Mouse (Mus musculus) intestine, postnatal 0 days (tissue): ENCODE results near the gene Pde5a. TPM values are rescaled to one million over a fixed set of nuclear protein-coding genes. Genes with fewer than 3 reads are reported as not detected.

ENCODE experiments used
- ATAC-seq: fragments of 200-750 bp; cut with Nextera tagmentation; 2 replicates; pipeline ENCODE4 v1.8.0; 2017; ENCODE audit warnings: mild to moderate bottlenecking, moderate TSS enrichment, moderate library complexity
- H3K27ac ChIP-seq: fragments of 300-500 bp; sonication (generic); 2 replicates; pipeline ENCODE4 v1.5.1; 2014; ENCODE audit warnings: mild to moderate bottlenecking, low read depth, low read length, moderate library complexity
- H3K27me3 ChIP-seq: fragments of 300-500 bp; sonication (generic); replicated peaks from 2 replicates; pipeline ENCODE4 v1.6.1; 2014; ENCODE audit warnings: low read length, mixed read lengths; ENCODE audit not compliant: control insufficient read depth, insufficient read depth
- H3K36me3 ChIP-seq: fragments of 300-500 bp; sonication (generic); 2 replicates; pipeline ENCODE4 v1.6.1; 2014; ENCODE audit warnings: mild to moderate bottlenecking, moderate library complexity; ENCODE audit not compliant: control insufficient read depth, insufficient read depth
- H3K4me1 ChIP-seq: fragments of 300-500 bp; sonication (generic); replicated peaks from 2 replicates; pipeline ENCODE4 v1.6.1; 2014; ENCODE audit warnings: antibody characterized with exemption, low read length, mixed read lengths; ENCODE audit not compliant: control insufficient read depth, insufficient read depth
- H3K4me2 ChIP-seq: fragments of 300-500 bp; sonication (generic); replicated peaks from 2 replicates; pipeline ENCODE4 v1.6.1; 2014; ENCODE audit warnings: low read depth, mild to moderate bottlenecking, moderate library complexity
- H3K4me3 ChIP-seq: fragments of 300-500 bp; sonication (generic); 2 replicates; pipeline ENCODE4 v1.5.1; 2014; ENCODE audit warnings: low read depth, low read length
- H3K9ac ChIP-seq: fragments of 300-500 bp; sonication (generic); 2 replicates; pipeline ENCODE4 v1.6.1; 2014; ENCODE audit warnings: mild to moderate bottlenecking, low read depth, low read length
- H3K9me3 ChIP-seq: fragments of 300-500 bp; sonication (generic); 2 replicates; pipeline ENCODE4 v1.6.1; 2016; ENCODE audit warnings: mixed run types; ENCODE audit not compliant: control insufficient read depth
- CTCF ChIP-seq: sonication (generic); IDR thresholded peaks from 2 replicates; pipeline ENCODE4 v1.5.1; 2016; ENCODE audit warnings: low read depth, mild to moderate bottlenecking, control low read depth, antibody characterized with exemption, moderate library complexity
- WGBS: fragments of 180-500 bp; shearing (Covaris S2); extraction: QIAGEN DNeasy Blood & Tissue Kit; methylation state at CpG from one replicate; pipeline ENCODE4 v1.1.7; 2014; 5-methylcytosine and 5-hydroxymethylcytosine counted together
- polyA plus RNA-seq: library from polyadenylated mRNA; unstranded; fragments of >200 nt; fragmentation: Nextera tagmentation; extraction: Ambion mirVana; gene quantifications from 2 replicates; pipeline ENCODE4 v1.2.1, GENCODE M21; 2015

Pde5a gene
- polyA plus RNA-seq, 1 experiment from 2014 or later: 9.0 TPM

- Histone ChIP-seq H3K4me3 (no peak overlapping the region), H3K4me1 (no peaks in the 10 kb centered on the region), H3K9ac (no peak overlapping the region), H3K36me3 (peaks cover 16% of the 10 kb centered on the region), H3K27me3 (no peaks in the 10 kb centered on the region), H3K9me3 (peaks cover 9% of the 10 kb centered on the region; the same call in 1 of the 2 replicates), H3K27ac (no peak overlapping the region), H3K4me2 (no peak overlapping the region)
- no peak for TF ChIP-seq CTCF
- no peak for ATAC-seq
- 91% methylated on average over 3 of the region's 3 CpGs for WGBS
Measured at GRCm38 (mm10) chr3:122744265-122744664, 15.5 kb downstream of the Pde5a start.

DNA sequence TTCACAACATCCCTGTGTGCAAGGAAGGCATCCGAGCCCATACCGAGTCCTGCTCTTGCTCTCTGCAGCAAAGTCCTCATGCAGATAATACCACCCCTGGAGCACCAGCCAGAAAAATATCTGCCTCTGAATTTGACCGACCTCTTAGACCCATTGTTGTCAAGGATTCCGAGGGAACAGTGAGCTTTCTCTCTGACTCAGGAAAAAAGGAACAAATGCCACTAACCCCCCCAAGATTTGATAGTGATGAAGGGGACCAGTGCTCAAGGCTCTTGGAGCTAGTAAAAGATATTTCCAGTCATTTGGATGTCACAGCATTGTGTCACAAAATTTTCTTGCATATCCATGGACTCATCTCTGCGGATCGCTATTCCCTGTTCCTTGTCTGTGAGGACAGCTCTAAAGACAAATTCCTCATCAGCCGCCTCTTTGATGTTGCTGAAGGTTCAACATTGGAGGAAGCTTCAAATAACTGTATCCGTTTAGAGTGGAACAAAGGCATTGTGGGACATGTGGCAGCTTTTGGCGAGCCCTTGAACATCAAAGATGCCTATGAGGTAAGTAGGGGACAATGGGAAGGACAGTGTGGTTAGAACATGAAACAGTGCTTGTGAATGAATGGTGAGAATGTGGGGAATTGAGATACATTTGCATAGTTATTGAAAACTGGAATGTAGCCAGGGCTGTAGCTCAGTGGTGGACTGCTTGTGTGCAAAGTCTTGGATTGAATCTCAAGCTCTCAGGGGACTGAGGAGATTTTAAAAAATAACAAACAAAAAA, 19.4 kb downstream of the Pde5a start:
- Histone ChIP-seq H3K4me1 (no peaks in the 10 kb centered on the region), H3K4me3 (no peak overlapping the region), H3K27ac (no peak overlapping the region; the same call in 1 of the 2 replicates), H3K27me3 (no peaks in the 10 kb centered on the region), H3K4me2 (no peak overlapping the region), H3K9me3 (peaks cover 9% of the 10 kb centered on the region; the same call in 1 of the 2 replicates), H3K36me3 (peaks cover 17% of the 10 kb centered on the region), H3K9ac (no peak overlapping the region)
- ATAC-seq: no peak
- no peak for TF ChIP-seq CTCF
- 89% methylated on average over 9 of the region's 9 CpGs for WGBS

DNA sequence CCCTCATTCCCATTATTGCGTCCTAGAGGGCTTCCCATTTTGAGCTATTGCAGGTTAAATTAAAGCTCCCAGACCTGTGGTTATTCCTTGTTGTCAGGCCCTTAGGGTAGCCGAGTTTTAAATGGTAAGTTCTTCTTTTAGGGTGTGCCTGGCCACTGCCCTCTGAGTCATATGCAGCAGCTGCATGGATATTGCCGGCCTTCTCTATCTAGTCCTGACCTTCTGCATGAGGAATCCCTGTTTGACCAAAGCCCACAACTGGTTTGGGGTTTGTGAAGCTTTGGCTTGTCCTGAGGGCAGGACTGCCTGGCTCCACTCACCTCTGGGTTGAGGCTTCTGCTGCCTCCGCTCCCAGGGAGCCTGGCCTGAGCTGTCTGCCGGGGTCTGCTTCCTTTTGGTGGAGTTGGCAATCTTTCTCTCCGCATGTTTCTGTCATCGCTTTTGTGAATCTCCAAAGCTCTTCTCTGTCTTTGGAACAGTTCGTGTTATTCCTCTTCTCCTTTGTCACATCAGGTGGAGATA, 34.6 kb downstream of the Pde5a start:
- Histone ChIP-seq H3K27me3 (no peaks in the 10 kb centered on the region), H3K9ac (no peak overlapping the region), H3K36me3 (0 out of 2 replicates have a peak, but pooled peaks cover 5% of the 10 kb centered on the region), H3K27ac (no peak overlapping the region), H3K4me2 (peak overlapping the region; percentile 4; the same call in 1 of the 2 replicates), H3K4me1 (no peaks in the 10 kb centered on the region; the same call in 1 of the 2 replicates), H3K9me3 (no peaks in the 10 kb centered on the region), H3K4me3 (no peak overlapping the region)
- no peak for ATAC-seq
- 63% methylated on average over 8 of the region's 8 CpGs for WGBS
- no peak for TF ChIP-seq CTCF

GRCm38 (mm10) chr3:122763768-122764167, 35.0 kb downstream of the Pde5a start:
- Histone ChIP-seq H3K27me3 (no peaks in the 10 kb centered on the region), H3K4me1 (no peaks in the 10 kb centered on the region; the same call in 1 of the 2 replicates), H3K4me3 (no peak overlapping the region), H3K36me3 (0 out of 2 replicates have a peak, but pooled peaks cover 5% of the 10 kb centered on the region), H3K9me3 (no peaks in the 10 kb centered on the region), H3K4me2 (peak overlapping the region; percentile 4; the same call in 1 of the 2 replicates), H3K27ac (0 out of 2 replicates have a peak overlapping the region, but pooled peaks have one; percentile 5), H3K9ac (no peak overlapping the region)
- peak; percentile 75 for ATAC-seq
- TF ChIP-seq CTCF: no peak
- WGBS: 25% methylated on average over 14 of the region's 14 CpGs

DNA sequence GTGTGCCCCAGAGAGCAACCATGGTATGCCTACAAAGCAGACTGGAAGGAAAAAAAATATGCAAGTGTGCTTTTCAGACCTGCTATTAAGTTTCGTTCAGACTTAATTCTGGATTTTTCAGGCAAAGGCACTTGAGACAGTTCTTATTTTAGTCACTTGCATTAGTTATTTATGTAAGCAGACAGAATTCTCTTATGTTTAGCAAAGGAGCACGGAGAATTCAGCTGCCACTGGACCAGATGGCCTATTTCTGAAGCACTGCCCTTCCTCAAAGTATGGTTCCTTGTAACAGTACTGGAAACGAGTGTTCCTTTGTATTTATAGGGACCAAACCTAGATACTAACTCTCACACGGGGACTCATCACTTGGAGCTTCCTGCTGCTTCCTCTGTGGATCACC, 38.2 kb downstream of the Pde5a start:
- Histone ChIP-seq H3K4me3 (no peak overlapping the region), H3K4me2 (no peak overlapping the region), H3K36me3 (0 out of 2 replicates have a peak, but pooled peaks cover 5% of the 10 kb centered on the region), H3K4me1 (no peaks in the 10 kb centered on the region; the same call in 1 of the 2 replicates), H3K9me3 (no peaks in the 10 kb centered on the region), H3K9ac (no peak overlapping the region), H3K27ac (no peak overlapping the region), H3K27me3 (no peaks in the 10 kb centered on the region)
- 53% methylated on average over 4 of the region's 4 CpGs for WGBS
- ATAC-seq: no peak
- no peak for TF ChIP-seq CTCF

DNA sequence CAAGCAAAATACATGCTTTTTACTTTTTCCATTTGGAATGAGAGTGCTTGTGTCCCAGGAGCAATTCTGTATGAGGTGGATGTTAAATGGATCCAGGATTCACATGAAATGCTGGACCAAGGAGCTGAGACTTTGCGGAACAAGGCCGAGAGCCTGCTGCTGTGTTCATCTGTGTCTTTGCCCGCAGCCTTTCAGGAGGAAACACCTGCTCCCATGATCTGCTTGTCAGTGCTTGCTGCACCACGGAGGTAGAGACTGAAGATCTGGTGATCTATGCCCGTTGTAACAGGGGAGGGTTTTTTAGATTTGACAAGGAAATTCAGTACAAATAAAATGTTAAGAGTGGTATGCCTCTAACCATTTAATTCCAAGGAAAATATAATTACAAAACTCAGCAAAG, 39.1 kb downstream of the Pde5a start:
- no peak for ATAC-seq
- Histone ChIP-seq H3K27ac (no peak overlapping the region), H3K9me3 (no peaks in the 10 kb centered on the region), H3K27me3 (no peaks in the 10 kb centered on the region), H3K4me3 (no peak overlapping the region), H3K4me1 (no peaks in the 10 kb centered on the region), H3K4me2 (no peak overlapping the region), H3K36me3 (no peaks in the 10 kb centered on the region), H3K9ac (no peak overlapping the region)
- no peak for TF ChIP-seq CTCF
- WGBS: 80% methylated on average over 5 of the region's 5 CpGs
